Mouse (Mus musculus): Measurements from ENCODE around the gene 1700056E22Rik.

GRCm38 (mm10) chr1:184027039-184027438 is 7.1 kb downstream of the 1700056E22Rik start:
- TF ChIP-seq CTCF (IDR thresholded peaks at IDR 0.05; ENCODE audit: insufficient read depth, low read length) (no peak), POLR2A (IDR thresholded peaks at IDR 0.05; ENCODE audit: borderline replicate concordance, extremely low read depth, low read depth, low read length) (no peak)

Data from lung, adult 2 months (tissue).